Mouse (Mus musculus): ENCODE results near the gene Tmem181a.
"Not testable (repeated sequence)": the region's sequence is repeated elsewhere in the genome, so short reads cannot be mapped to it uniquely, and the experiment has no call there.

Tmem181a gene

GRCm38 (mm10) chr17:6304891-6305290 is 48.2 kb downstream of the Tmem181a start:
- ATAC-seq (ENCODE audit: insufficient number of reproducible peaks, low FRiP score, low TSS enrichment): not testable (repeated sequence)

GRCm38 (mm10) chr17:6305656-6306270 is 49.1 kb downstream of the Tmem181a start:
- ATAC-seq (ENCODE audit: insufficient number of reproducible peaks, low FRiP score, low TSS enrichment): not testable (repeated sequence)

- not testable (repeated sequence) for ATAC-seq (ENCODE audit: insufficient number of reproducible peaks, low FRiP score, low TSS enrichment)
Measured at GRCm38 (mm10) chr17:6306503-6306902, 49.8 kb downstream of the Tmem181a start.

- ATAC-seq (ENCODE audit: insufficient number of reproducible peaks, low FRiP score, low TSS enrichment): not testable (repeated sequence)
Measured at GRCm38 (mm10) chr17:6311716-6312115, 55.1 kb downstream of the Tmem181a start.

GRCm38 (mm10) chr17:6312755-6313154 is 56.1 kb downstream of the Tmem181a start:
- ATAC-seq (ENCODE audit: insufficient number of reproducible peaks, low FRiP score, low TSS enrichment): not testable (repeated sequence)

GRCm38 (mm10) chr17:6314493-6314892 is 57.8 kb downstream of the Tmem181a start:
- not testable (repeated sequence) for ATAC-seq (ENCODE audit: insufficient number of reproducible peaks, low FRiP score, low TSS enrichment)

- ATAC-seq (ENCODE audit: insufficient number of reproducible peaks, low FRiP score, low TSS enrichment): not testable (repeated sequence)
Measured at GRCm38 (mm10) chr17:6315706-6316105, 59.0 kb downstream of the Tmem181a start.

- not testable (repeated sequence) for ATAC-seq (ENCODE audit: insufficient number of reproducible peaks, low FRiP score, low TSS enrichment)
Measured at GRCm38 (mm10) chr17:6316379-6317126, 59.9 kb downstream of the Tmem181a start.

- ATAC-seq (ENCODE audit: insufficient number of reproducible peaks, low FRiP score, low TSS enrichment): peak; percentile 70
Measured at GRCm38 (mm10) chr17:6317339-6317985, 60.8 kb downstream of the Tmem181a start, which contains the start of gene Dynlt1a. Gene Dynlt1a (minus strand): TSS chr17:6317500.

GRCm38 (mm10) chr17:6321081-6321777 is 64.6 kb downstream of the Tmem181a start:
- peak; percentile 62 for ATAC-seq (ENCODE audit: insufficient number of reproducible peaks, low FRiP score, low TSS enrichment)

- ATAC-seq (ENCODE audit: insufficient number of reproducible peaks, low FRiP score, low TSS enrichment): not testable (repeated sequence)
Measured at GRCm38 (mm10) chr17:6321778-6322101, 65.1 kb downstream of the Tmem181a start.

- not testable (repeated sequence) for ATAC-seq (ENCODE audit: insufficient number of reproducible peaks, low FRiP score, low TSS enrichment)
Measured at GRCm38 (mm10) chr17:6325021-6325420, 68.4 kb downstream of the Tmem181a start.

GRCm38 (mm10) chr17:6325543-6325942 is 68.9 kb downstream of the Tmem181a start:
- not testable (repeated sequence) for ATAC-seq (ENCODE audit: insufficient number of reproducible peaks, low FRiP score, low TSS enrichment)

GRCm38 (mm10) chr17:6327554-6327953 is 70.9 kb downstream of the Tmem181a start:
- ATAC-seq (ENCODE audit: insufficient number of reproducible peaks, low FRiP score, low TSS enrichment): not testable (repeated sequence)

GRCm38 (mm10) chr17:6328997-6329396 is 72.3 kb downstream of the Tmem181a start:
- not testable (repeated sequence) for ATAC-seq (ENCODE audit: insufficient number of reproducible peaks, low FRiP score, low TSS enrichment)

GRCm38 (mm10) chr17:6342606-6343294 is 86.1 kb downstream of the Tmem181a start:
- not testable (repeated sequence) for ATAC-seq (ENCODE audit: insufficient number of reproducible peaks, low FRiP score, low TSS enrichment)

GRCm38 (mm10) chr17:6355256-6355655 is 98.6 kb downstream of the Tmem181a start:
- ATAC-seq (ENCODE audit: insufficient number of reproducible peaks, low FRiP score, low TSS enrichment): not testable (repeated sequence)

Data from cerebellum, adult (tissue).